Mouse (Mus musculus): ENCODE data around the gene Impg1. TPM values are rescaled to one million over a fixed set of nuclear protein-coding genes. Genes with fewer than 3 reads are reported as not detected.

The Impg1 gene
- total and polyA plus RNA-seq, 3 experiments, result not detected

DNA sequence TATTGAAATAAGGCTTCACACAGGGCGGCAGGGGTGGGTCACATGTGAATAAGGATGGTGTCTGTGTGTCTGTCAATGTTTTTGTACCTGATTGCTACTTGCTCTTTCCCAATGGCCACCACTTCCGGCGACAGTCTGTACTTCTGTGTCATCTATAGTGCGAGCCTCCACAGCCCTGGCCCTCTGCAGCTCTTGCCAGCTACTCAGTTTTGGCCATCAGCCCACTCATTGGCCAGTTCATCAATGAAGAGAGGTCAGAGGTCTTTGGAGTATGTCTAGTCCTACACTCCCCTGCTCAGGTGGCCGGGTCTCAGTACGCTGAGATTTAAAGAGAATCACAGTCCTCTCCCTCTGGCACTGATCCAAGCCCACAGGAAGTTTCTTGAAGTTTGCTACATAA, 127.3 kb downstream of the Impg1 start:
- Histone ChIP-seq H3K27me3 (ENCODE audit: control insufficient read depth in 1 of 2, insufficient read depth in 2 of 2, low read length in 2 of 2) (no peaks in the 10 kb centered on the region), H3K27ac (ENCODE audit: control insufficient read depth, low read depth, low read length) (no peak overlapping the region), H3K79me2 (ENCODE audit: control insufficient read depth, insufficient read depth, low read length, poor library complexity) (no peaks in the 10 kb centered on the region), H3K36me3 (ENCODE audit: control insufficient read depth in 1 of 2, insufficient read depth in 2 of 2, low read length in 2 of 2) (no peaks in the 10 kb centered on the region), H3K4me1 (ENCODE audit: control insufficient read depth in 1 of 2, insufficient read depth in 2 of 2, low read length in 2 of 2) (no peaks in the 10 kb centered on the region), H3K9ac (ENCODE audit: control insufficient read depth, low read depth, low read length, poor library complexity, severe bottlenecking) (no peak overlapping the region), H3K4me3 (ENCODE audit: control insufficient read depth in 1 of 2, insufficient read depth in 1 of 2, low read depth in 2 of 2, low read length in 2 of 2) (no peak overlapping the region), H3K9me3 (replicated peaks; ENCODE audit: insufficient read depth, low read length) (no peaks in the 10 kb centered on the region)
- no peak for DNase-seq (ENCODE audit: low read depth, low spot score)
- no peak for TF ChIP-seq TCF12 (IDR thresholded peaks at IDR 0.05; ENCODE audit: low read depth, low read length)

DNA sequence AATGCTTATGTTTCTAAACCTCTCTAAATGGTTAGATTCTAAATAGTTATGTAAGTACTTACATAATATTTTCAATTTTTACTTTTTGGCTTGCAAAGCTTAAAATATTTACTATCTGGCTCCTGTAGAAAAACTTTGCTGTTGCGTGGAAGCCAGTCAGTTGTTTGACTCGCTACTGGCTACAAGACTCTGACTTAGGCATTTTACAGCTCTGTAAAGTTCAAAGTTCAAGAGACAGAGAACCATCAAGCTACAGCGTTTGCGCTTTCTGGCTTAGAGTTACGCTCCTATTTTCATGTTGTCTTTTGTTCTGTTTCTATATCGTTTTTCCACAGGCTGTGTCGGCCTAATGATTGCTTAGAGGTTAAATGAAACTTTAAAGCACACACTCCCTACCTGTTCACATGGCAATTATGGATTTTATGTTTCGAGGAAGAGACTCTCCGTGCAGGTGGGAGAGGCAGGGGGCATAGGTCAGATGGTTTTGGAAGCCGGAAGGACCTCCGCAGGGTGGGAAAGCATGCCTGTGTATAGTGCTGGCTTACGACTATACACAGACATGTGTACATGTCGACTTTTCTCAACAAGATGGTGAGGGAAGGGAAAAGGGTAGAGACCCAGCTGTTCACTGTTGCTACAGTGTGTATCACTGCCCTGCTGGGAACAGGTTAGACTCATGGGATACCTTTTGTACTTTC, 129.5 kb downstream of the Impg1 start:
- no peak overlapping the region for H3K27ac ChIP-seq (ENCODE audit: control insufficient read depth, low read depth, low read length)
- H3K79me2 ChIP-seq (ENCODE audit: control insufficient read depth, insufficient read depth, low read length, poor library complexity), result no peaks in the 10 kb centered on the region
- H3K36me3 ChIP-seq (ENCODE audit: control insufficient read depth in 1 of 2, insufficient read depth in 2 of 2, low read length in 2 of 2), result peaks cover 0 to 4% of the 10 kb centered on the region in 2 experiments; a peak in 1 of 4 replicates
- no peaks in the 10 kb centered on the region for H3K9me3 ChIP-seq (replicated peaks; ENCODE audit: insufficient read depth, low read length)
- H3K27me3 ChIP-seq (ENCODE audit: control insufficient read depth in 1 of 2, insufficient read depth in 2 of 2, low read length in 2 of 2), result no peaks in the 10 kb centered on the region
- H3K4me1 ChIP-seq (ENCODE audit: control insufficient read depth in 1 of 2, insufficient read depth in 2 of 2, low read length in 2 of 2), result no peaks in the 10 kb centered on the region
- no peak overlapping the region for H3K4me3 ChIP-seq (ENCODE audit: control insufficient read depth in 1 of 2, insufficient read depth in 1 of 2, low read depth in 2 of 2, low read length in 2 of 2)
- DNase-seq (ENCODE audit: low read depth, low spot score), result no peak
- no peak overlapping the region for H3K9ac ChIP-seq (ENCODE audit: control insufficient read depth, low read depth, low read length, poor library complexity, severe bottlenecking)
- TF ChIP-seq USF2 (IDR thresholded peaks at IDR 0.05; ENCODE audit: borderline replicate concordance in 1 of 2, insufficient read depth in 1 of 2, low read depth in 1 of 2, low read length in 2 of 2) (no peak), GABPA (IDR thresholded peaks at IDR 0.05; ENCODE audit: low read depth, low read length) (no peak), CHD2 (IDR thresholded peaks at IDR 0.05; ENCODE audit: low read length) (no peak), USF1 (IDR thresholded peaks at IDR 0.05; ENCODE audit: low read depth, low read length) (no peak), TCF12 (IDR thresholded peaks at IDR 0.05; ENCODE audit: low read depth, low read length) (no peak)

- Histone ChIP-seq H3K36me3 (ENCODE audit: control insufficient read depth in 1 of 2, insufficient read depth in 2 of 2, low read length in 2 of 2) (peaks cover 0 to 4% of the 10 kb centered on the region in 2 experiments; a peak in 1 of 4 replicates), H3K27me3 (ENCODE audit: control insufficient read depth in 1 of 2, insufficient read depth in 2 of 2, low read length in 2 of 2) (no peaks in the 10 kb centered on the region)
These were observed 131.2 kb downstream of the Impg1 start for GRCm38 (mm10) chr9:80333998-80334605.

More at GRCm38 (mm10) chr9:80333998-80334605, 131.2 kb downstream of the Impg1 start:
- H3K79me2 ChIP-seq (ENCODE audit: control insufficient read depth, insufficient read depth, low read length, poor library complexity), result no peaks in the 10 kb centered on the region
- H3K9me3 ChIP-seq (replicated peaks; ENCODE audit: insufficient read depth, low read length), result no peaks in the 10 kb centered on the region
- no peak overlapping the region for H3K27ac ChIP-seq (ENCODE audit: control insufficient read depth, low read depth, low read length)
- no peaks in the 10 kb centered on the region for H3K4me1 ChIP-seq (ENCODE audit: control insufficient read depth in 1 of 2, insufficient read depth in 2 of 2, low read length in 2 of 2)
- H3K4me3 ChIP-seq (ENCODE audit: control insufficient read depth in 1 of 2, insufficient read depth in 1 of 2, low read depth in 2 of 2, low read length in 2 of 2), result no peak overlapping the region
- TF ChIP-seq UBTF (IDR thresholded peaks at IDR 0.05; ENCODE audit: borderline replicate concordance, insufficient read depth, low read depth, low read length), result no peak
- no peak for TF ChIP-seq ZKSCAN1 (IDR thresholded peaks at IDR 0.05; ENCODE audit: low read depth, low read length)
- no peak for TF ChIP-seq ELF1 (IDR thresholded peaks at IDR 0.05; ENCODE audit: low read depth, low read length)
- TF ChIP-seq ETS1 (IDR thresholded peaks at IDR 0.05; ENCODE audit: low read depth, low read length), result no peak
- TF ChIP-seq POLR2AphosphoS2 (IDR thresholded peaks at IDR 0.05; ENCODE audit: low read length), result no peak
- TF ChIP-seq GATA1 (IDR thresholded peaks at IDR 0.05; ENCODE audit: low read depth, low read length), result no peak
- TF ChIP-seq NELFE (IDR thresholded peaks at IDR 0.05; ENCODE audit: low read depth, low read length), result no peak
- TF ChIP-seq CHD1 (IDR thresholded peaks at IDR 0.05; ENCODE audit: low read depth, low read length), result no peak
- no peak for TF ChIP-seq CHD2 (IDR thresholded peaks at IDR 0.05; ENCODE audit: low read length)
- no peak for TF ChIP-seq RCOR1 (IDR thresholded peaks at IDR 0.05; ENCODE audit: low read depth, low read length)
- no peak for DNase-seq (ENCODE audit: low read depth, low spot score)
- no peak overlapping the region for H3K9ac ChIP-seq (ENCODE audit: control insufficient read depth, low read depth, low read length, poor library complexity, severe bottlenecking)
